Mouse (Mus musculus) 3T3-L1 (cell line): ENCODE measurements around the gene Rgr.

Experiments
- DNase-seq: peaks from one replicate; pipeline ENCODE4 v3.0.0-alpha.2; 2015; ENCODE audit warnings: low read depth, low spot score

The Rgr gene

DNA sequence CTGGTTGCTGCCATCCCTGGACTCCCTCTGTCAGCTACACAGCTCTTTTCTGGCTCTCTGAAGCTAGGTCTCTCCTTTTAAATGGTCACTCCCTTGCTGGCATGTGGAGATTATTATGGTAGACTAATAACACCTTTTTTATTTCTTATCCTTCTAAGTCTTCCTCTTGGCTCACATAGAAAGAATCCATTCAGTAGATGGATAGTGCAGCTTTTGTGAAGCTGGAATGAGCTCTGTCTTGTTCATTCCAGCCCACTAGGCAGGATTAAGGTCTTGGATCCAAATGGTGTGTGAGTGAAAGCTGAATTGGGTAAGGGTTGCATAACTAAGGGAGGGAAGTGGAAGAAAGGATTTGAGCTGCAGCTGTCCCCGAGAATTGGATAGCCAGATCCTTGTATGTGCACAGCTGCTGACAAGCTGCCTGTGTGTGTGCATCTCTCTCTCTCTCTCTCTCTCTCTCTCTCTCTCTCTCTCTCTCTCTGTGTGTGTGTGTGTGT is at the start of gene Rgr:
TSS of gene Rgr (minus strand) at position 51 of the 497 bp plus-strand sequence.
- no peak for DNase-seq

DNA sequence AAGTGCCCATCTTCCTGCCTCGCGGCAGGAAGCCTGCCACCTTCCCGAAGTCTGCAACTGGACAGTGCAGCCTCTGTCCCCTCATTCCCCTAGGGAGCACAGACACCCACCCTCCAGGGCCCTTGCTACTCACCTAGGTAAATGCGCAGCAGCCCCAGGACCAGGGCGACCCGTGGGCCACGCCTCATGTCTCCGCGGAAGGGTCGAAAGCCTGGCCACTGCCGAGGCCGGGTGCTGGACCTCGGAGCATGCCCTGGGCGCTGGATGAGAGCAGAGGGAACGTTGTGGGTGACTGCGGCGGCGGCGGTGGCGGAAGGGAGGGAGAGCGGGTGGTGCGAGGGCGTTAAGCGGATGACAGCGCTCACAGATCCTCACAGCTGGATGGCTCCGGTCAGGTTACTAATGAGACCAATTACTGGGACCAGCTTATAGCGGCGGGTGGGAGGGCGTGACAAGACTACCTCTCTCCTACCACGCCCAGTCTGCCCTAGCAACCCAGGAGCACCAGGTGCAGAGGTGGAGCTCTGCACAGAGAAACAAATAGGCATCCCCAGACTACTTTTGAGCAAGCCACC is 49.3 kb upstream of the Rgr start, which contains the start of gene Cdhr1:
TSS of gene Cdhr1 (minus strand) at position 392 of the 575 bp plus-strand sequence.
- DNase-seq: no peak

DNA sequence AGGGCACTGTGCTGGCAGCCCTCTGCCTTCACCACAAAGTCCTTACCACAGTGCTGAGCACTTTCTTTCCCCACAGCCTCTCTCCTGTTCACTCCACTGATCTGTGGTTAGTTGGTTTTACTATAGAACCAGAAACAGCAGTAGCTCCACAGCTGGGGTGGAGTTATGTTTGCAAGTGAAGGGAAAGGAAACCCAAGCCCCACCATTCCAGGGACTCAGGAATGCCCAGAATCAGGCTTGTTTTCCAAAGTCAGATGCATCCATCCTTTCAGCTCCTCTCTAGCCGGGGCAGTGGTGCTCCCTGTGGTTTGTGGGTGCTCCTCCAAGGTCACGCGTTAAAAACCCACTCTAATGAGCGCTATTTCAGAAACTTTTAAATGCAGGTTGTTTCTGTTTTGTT is 46.8 kb upstream of the Rgr start:
- no peak for DNase-seq

DNA sequence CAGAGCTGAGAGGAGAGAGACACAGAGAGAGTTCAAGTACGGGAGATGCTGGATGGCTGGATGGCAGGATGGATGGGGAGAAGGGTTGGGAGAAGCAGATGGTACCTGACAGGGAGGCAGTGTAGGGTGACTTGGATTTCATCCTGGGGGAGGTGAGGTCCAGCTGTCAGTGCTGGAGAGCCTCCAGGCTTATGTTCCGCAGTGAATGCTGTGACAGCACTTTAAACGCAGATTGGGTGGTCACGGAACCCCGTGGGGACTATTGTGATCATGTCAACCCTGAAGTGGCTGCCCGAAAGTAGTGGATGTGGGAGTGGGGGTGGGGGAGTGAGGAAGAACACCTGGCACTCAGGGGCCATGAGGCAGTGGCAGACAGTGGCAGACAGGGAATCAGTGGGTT is 45.7 kb upstream of the Rgr start:
- DNase-seq: no peak

DNA sequence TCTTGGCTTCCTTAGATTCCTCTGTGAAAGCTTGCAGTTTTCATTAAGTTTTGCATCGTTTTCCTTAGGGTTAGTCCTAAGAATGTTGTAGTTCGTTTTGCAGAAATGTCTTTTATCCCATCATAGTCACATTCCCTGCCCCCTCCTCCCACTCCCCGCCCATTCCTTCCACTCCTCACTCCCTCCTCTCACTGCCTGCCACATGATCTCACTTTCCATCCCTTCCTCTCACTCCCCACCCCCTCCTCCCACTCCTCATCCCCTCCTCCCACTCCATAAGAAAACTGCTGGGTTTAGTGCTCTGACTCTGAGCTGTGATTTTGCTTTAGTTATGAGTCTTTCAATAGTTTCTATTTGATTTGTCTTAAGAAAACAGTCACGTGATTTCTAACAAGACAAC is 35.0 kb upstream of the Rgr start:
- DNase-seq: no peak

DNA sequence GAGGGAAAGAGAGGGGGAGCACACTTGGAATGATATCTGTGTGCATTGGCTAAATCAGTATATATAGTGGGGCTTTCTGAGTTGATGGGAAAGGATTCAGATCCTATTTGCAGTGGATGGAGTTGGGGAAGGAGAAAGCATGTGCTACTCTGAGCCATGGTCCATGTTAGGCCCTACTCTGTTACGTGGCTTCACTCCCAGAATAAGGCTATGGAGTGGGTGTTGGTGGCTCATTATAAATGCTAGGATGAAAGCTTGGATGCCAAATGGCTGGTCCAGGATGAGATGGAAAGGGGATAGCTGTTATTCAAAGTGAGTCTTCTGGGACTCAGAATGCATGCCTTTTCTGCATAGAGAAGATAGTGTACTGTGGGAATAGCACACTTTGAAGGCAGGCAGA is 32.0 kb upstream of the Rgr start:
- DNase-seq: no peak

DNA sequence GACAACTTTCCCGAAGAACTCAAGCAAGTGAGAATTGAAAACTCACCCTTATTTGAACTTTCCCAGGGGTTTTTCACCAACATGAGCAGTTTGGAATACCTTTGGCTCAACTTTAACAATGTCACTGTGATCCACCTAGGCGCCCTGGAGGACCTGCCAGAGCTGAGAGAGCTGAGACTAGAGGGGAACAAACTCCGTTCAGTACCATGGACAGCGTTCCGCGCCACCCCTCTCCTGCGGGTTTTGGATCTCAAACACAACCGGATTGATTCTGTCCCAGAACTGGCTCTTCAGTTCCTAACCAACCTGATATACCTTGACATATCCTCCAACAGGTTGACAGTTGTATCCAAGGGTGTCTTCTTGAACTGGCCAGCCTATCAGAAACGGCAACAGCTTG is 19.8 kb upstream of the Rgr start:
- DNase-seq: peak; percentile 49

DNA sequence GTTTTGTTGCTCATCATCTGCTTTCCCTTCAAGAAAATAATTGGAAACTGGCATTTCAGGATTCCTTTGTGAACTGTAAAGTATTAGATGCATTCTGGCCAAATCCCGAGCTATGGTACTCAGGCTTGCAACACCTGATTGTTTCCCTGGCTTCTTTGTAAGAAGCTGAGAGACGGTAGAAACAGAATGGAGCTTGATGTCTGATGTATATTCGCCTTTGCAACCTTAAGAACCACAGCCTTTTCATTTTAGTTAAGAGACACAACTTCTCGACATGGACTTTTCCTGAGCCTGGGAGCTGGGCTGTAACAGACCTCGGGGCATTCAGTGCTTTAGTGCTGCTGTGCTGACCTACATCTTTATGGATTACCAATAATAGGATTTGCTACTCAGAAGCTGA is 18.9 kb upstream of the Rgr start, which contains the start of gene Lrit2:
TSS of gene Lrit2 (plus strand) at position 301 of the 400 bp plus-strand sequence.
- DNase-seq: no peak

DNA sequence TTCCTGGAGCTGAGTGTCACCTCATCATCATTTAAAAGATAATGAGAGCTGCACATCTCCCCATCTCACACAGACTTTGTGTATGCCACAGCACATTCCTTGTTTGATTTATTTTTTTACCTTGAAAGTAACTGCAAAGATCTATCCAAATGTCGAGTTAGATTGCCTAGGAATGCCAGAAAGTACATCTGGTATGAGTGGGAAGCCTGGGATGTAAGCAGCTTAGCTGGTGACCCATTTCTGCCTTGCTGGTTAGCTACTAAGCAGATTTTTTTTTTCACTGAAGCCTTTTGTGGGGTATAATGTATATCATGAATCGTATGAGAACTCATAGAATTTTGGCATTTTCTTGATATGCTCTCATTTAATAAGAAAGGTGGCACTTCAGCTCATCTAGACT is 17.9 kb upstream of the Rgr start:
- DNase-seq: no peak

DNA sequence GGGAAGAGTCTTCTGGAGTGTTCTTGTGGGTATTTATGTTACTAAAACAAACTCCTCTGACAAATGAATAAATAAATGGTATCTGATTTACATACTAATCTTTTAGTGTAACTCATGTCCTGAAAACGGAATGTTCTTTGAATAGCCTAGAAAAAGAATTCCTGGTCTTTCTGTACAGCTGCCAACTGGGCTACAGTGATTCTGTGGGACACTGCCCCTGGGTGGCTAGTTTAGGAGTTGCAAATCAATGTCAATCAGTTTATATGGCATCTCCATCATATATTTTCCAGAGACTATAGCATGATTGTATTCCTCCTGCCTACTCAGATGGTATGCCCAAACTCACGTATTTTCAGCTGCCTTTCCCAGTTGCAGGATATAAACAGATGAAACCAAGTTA is 16.1 kb upstream of the Rgr start:
- no peak for DNase-seq

DNA sequence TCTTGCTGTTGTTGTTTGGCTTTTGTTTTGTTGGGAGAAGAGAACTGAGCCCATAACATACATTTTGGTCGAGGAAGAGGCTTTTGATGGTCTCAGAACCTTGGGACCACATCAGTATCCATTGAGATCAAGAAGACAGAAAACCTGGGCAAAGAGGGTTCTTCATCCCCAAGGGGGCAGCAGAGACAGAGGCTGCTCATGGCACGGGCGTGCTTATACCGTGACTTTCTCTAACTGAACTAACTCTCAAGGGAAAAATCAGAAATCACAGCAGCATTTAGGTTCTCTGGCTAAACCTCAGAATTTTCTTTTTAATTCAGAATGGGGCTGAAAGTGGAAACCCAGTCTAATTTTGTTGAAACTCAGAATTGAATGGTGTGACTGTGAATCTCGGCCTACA is 14.3 kb downstream of the Rgr start:
- DNase-seq: peak; percentile 38

DNA sequence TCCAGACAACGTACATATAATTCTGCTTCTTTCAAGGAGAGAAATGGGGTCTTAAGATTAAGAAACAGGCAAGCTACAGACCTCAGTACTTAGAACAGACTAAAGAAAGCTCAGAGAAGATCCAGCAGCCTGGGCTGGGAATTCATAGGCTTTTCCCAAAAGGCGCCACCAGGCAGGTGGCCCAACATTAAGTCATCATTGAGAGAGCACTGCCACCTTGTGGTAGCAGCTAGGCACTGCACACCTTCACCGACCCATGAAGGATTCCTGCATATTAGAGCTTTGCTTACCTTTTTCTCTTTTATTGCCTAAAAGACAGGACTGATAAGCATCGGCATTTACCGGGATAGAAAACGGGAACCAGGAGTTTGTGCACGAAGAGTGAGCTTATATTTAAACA is 15.5 kb downstream of the Rgr start:
- peak; percentile 83 for DNase-seq

DNA sequence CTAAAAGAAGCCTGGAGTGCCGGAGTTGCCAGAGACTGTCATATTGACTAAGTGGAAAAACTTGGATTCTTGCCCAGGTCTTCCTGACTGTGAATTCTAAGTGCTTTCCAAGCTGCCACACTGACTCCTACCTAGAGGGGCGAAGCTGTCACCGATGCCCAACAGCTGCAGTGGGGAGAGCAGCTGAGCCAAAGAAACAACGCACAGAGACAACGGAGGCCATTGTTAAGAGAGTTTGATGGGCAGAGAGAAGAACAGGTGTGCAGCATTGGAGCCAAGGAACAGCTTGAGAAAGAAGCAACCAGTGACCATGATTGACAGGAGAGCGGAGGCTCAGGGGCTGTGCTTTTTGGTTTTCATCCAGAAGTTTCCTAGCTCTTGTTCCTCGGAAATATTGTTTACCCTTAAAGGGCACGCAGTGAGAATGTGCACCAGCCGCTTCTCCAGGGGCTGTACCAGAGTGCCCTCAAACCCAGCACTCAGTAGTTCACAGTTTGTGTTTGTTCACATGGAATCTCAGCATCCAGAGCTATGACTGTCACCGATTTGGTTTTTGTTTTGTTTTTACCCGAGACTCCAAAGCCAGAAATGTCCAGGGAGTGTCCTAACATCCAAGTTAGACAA is 16.2 kb downstream of the Rgr start:
- peak; percentile 26 for DNase-seq

DNA sequence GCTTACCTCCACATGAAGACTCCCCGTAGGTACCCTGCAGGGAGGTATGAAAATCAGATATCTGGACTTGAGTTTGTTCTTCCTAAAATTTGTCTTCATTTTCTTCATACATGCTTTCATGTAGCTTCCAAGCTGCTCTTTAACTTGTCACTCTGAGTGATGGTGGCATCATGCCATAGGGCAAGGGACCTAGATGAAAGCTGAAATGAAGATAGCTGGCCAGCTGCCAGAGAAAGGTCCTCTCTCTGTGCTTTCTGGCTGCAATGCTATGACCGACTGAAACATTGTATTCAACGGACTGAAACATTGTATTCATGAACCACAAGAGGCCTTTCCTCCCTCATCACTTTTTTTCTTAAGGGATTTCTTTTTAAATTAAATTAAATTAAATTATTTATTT is 20.2 kb downstream of the Rgr start:
- no peak for DNase-seq

DNA sequence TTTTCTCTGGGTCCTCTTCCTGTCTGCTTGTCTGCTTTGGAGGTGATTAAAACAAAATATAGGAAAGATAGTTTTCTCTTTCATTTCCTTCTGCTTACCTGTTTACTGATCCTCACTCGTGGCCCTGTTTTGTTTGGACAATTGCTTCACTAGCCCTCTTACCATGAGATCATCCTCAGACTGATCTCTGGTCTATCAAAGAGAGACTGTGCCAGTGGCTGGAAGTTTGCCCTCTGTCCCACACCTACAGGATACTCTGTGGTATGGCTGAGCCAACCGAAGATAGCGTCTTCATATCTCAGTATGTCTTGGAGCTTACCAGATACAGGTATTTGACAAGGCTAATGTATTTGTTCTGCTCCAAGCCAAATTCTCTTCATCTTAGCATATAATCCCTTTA is 20.8 kb downstream of the Rgr start:
- DNase-seq: no peak

DNA sequence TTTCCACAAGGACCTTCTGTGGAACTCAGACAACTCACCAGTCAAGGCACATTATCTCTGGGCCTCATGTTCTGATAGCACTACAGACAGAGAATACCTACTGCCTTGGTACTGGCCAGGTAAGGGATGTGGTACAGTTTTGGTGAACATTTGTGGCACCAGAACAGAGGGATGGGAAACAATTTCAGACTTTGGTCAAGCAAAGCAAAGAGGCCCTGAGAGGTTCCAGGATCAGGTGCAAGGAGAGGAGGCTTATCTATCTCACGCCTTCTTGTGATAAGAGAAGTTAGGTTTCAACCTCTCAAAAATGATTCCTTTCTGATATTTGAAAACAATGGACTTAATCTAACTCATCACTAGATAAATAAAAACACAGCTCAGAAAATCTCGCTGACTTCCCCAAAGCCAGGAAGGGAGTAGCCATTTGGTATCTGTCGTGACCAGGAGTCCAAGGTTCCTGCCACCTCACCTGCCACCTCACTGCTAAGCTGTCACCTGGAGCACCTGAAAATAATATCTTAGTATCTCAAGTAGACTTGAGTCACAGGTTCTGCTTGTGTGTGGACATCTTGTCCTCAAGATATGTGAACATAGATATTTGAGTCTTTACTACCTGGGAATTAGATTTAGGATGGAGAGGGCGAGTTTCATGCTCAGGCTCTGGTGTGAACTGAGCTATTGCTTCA is 21.4 kb downstream of the Rgr start:
- DNase-seq: no peak

DNA sequence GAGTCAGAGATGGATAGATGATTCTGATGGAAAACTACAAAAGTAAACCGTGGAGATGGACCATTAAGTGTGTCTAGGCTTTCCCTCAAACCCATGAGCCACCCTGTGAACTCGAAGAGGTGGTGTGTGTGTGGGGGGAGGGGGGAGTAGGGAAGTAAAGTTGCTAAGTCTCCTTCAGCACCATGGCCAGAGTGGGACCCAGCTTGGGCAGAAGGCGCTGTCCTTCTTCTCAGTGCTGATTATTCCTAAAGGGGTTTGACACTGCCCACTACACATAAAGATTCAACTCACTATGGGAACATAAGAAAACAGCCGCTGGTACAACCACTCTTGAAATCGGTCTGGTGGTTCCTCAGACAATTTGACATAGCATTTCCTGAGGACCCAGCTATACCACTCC is 32.9 kb downstream of the Rgr start:
- DNase-seq: peak; percentile 54

DNA sequence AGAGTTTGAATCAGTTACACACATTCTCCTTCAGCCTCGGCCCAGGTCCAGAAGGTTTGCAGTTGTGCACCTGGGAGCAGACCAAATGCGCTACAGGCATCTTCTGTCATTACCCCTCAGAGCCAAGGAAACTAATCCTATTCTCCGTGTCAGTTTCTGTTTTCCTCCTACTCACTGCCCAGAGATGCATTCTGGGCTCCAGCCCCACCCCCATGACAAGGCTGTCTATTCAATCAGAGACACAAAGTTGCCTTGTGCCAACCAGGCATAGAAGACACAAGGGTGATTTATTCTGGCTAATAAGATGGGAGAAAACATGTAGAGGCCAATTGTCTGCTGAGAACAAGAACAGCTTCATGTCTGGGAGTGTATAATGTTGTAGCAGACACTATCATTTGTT is 35.1 kb downstream of the Rgr start:
- DNase-seq: no peak

DNA sequence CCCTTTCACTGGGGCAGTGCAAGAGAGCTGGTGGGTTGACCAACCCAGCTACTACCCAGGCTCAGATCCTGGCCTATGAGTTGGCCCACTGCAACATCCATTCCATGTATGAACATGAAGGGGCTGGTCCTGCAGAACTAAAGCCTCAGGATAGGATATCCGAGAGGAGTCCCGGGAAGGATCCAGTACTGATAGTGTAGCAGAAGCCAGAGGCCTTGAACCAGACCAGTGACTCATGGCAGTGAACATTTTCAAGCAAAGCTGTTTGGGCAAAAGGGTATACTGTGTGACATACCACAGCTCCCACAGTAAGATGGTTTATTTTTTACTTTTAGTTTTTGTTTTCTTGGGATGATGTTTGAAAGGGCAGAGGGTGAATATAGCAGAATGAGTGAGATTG is 39.1 kb downstream of the Rgr start:
- no peak for DNase-seq

DNA sequence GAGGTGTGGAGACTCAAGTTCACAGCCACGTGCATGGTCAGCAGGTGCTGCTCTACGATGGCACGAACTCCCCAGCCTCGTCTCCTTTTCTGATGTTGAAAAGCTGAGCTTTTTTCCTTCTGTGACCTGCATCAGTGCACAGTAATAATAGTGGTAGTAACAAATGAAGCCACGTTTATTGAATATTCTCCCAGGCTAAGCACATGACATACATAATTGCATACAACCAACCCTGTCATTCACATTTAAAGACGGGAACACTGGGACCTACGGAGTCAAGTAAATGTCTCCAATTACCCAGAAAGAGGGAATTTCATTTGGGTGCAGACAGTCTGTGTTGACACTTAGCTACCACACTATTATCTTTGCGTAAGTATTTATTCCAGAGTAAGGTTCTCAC is 42.3 kb downstream of the Rgr start:
- no peak for DNase-seq

DNA sequence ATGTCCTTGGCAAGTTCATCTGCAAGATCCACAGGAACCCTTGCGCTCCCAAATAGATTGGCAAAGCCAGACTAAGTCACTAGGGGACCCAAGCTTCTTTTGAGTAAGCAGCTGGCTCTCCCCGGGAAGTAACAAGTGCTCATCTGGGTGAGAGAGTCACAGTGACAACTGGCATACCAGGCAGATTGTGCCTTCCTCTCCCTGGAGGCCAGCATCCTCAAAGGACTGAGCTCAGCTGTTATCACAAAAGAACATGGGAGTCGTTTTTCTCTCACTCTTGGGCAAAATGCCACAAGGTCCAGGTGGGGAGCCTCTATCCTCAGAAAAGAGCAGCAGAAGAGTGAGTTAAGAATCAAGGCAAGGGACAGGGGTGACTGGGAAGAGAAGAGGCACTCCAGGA is 42.9 kb downstream of the Rgr start:
- no peak for DNase-seq

DNA sequence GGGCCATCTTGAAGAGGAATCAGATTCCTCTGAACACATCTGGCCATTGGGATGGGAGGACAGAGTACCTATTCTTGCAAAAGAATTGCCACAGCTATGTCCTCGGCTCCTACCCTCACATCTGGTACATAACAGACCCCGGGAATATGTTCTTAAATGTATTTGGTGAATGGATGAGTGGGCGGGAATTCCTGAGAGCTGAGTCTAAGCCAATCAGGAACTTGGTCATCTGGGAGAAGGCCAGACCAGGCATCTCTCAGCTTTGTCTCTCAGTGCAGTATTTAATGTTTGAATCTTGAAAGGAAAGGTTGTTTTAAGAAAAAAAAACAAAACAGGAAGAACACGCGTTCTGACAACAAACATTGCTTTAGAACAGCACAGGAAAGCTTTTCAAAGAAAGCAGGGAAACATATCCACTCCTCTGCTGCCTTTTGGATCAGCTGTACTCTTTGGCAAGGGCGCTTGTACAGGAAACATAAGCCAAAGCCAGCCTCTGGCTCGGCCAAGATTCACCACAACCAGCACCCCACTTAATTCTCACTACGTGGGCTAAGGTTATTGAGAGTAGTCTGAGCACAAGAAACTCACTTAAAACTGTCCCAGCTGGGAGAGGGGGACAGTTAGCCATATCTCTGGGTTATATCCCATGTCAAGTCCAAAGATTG is 45.2 kb downstream of the Rgr start:
- DNase-seq: peak; percentile 72

DNA sequence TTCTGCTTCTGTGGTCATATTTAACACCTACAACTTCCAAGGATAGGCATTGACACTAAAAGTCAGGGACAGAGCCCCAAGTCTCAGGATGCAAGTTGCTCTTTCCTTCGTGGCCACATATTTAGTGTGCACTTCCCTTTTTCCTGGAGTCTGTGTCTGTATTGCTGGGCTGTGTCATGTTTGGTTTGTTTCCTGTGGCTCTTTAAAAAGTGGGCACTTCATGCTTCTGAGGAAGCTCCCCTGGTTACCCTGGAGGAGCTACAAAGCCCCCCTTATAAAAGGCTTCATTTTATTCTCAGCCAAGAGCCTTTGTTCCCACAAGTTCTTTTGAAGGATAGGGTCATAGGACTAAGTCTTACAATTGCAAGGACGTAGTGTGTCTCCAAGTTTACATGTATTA is 45.9 kb downstream of the Rgr start:
- no peak for DNase-seq
